Mouse (Mus musculus): ENCODE data around the gene Gm11361. TPM values are rescaled to one million over a fixed set of nuclear protein-coding genes. Genes with fewer than 3 reads are reported as not detected.

The Gm11361 gene
- 0.48 and 1.4 TPM in 2 replicates for polyA plus RNA-seq (2012; rRNA removed)

DNA sequence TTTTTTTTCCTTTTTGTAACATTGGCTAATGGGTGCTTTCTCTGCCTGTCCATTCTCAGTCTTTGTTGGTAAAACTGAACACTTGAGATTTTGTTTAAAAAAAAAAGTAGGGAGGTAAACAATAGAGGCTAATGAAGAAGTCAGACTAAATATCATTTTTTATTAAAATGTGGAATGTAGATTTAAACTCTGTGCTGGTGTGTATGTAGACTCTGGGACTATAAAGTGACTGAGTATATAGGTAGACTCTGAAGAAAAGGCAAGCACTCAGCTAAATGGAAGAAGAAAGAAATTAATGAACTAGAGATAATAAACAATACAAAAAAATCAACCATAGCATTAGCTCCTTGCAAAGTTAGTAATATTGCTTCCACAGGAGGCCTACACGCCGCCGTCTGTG, at the start of gene Gm11361:
Gene Gm11361, plus strand, starts transcription at position 301 of the 400 bp plus-strand sequence.
- no peak for DNase-seq (ENCODE audit: low read depth in 1 of 2, low spot score in 2 of 2)
- no peak for TF ChIP-seq CTCF (IDR thresholded peaks at IDR 0.05; ENCODE audit: extremely low read depth, insufficient read depth, insufficient read length, insufficient replicate concordance)
- no peak for TF ChIP-seq POLR2A (IDR thresholded peaks at IDR 0.05; ENCODE audit: low read depth, low read length)
- Histone ChIP-seq H3K4me3 (ENCODE audit: extremely low read depth, insufficient read depth, insufficient read length) (no peak within 1 kb of the TSS), H3K27ac (ENCODE audit: insufficient read depth, low read length) (no peak within 1 kb of the TSS), H3K27me3 (ENCODE audit: control insufficient read depth, insufficient read depth, low read length) (no peaks in the 10 kb centered on the region), H3K36me3 (ENCODE audit: control insufficient read depth, insufficient read depth, low read length) (no peaks in the 10 kb centered on the region), H3K4me1 (ENCODE audit: control insufficient read depth, insufficient read depth, insufficient read length) (no peaks in the 10 kb centered on the region)
- WGBS, result 100% methylated on average over 3 of the region's 3 CpGs

DNA sequence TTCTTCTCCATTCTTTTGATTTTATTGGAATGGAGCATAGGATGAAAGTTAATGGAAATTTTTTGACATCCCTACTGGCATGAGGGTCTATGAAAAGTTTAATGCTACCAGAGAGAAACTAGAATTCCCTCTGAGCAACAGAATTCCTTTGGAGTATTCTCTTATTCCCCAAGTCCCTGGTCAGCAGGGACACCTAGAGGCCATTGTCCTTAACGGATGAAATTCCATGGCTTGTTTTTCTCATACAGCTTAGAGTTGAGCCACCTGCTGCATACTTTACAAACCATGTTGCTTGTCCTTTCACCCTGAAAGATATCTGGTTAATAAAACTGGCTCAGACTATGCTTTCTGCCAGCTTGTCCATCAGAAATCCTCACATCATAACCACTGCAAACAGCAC, 7.1 kb downstream of the Gm11361 start:
- no peak overlapping the region for H3K27ac ChIP-seq (ENCODE audit: insufficient read depth, low read length)
- no peak overlapping the region for H3K4me3 ChIP-seq (ENCODE audit: extremely low read depth, insufficient read depth, insufficient read length)
- TF ChIP-seq CTCF (IDR thresholded peaks at IDR 0.05; ENCODE audit: extremely low read depth, insufficient read depth, insufficient read length, insufficient replicate concordance) (no peak), POLR2A (IDR thresholded peaks at IDR 0.05; ENCODE audit: low read depth, low read length) (no peak)
- H3K27me3 ChIP-seq (ENCODE audit: control insufficient read depth, insufficient read depth, low read length), result no peaks in the 10 kb centered on the region
- H3K4me1 ChIP-seq (ENCODE audit: control insufficient read depth, insufficient read depth, insufficient read length), result no peaks in the 10 kb centered on the region
- WGBS, result 80% methylated on average over 1 of the region's 1 CpGs
- H3K36me3 ChIP-seq (ENCODE audit: control insufficient read depth, insufficient read depth, low read length), result no peaks in the 10 kb centered on the region
- no peak for DNase-seq (ENCODE audit: low read depth in 1 of 2, low spot score in 2 of 2)

DNA sequence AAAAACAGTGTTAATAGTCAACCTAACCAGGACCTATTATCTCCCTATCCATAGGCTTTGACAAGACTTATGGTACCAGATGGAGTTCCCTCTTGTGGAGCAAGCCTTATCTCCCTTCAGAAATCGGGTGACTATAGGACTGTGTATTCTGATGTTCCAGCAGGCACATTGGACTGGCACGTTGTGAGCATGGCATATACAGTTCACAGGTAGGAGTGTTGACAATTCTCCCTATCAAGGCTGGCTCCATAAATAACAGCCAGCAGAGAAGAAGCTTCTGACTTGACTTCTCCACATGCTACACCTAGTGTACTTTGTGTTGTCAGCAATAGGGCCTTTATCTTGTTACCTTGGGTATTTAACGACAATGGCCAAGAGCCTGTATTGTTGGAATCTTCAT, 30.0 kb downstream of the Gm11361 start:
- TF ChIP-seq CTCF (IDR thresholded peaks at IDR 0.05; ENCODE audit: extremely low read depth, insufficient read depth, insufficient read length, insufficient replicate concordance), result no peak
- TF ChIP-seq POLR2A (IDR thresholded peaks at IDR 0.05; ENCODE audit: low read depth, low read length), result no peak
- 96% methylated on average over 3 of the region's 3 CpGs for WGBS

DNA sequence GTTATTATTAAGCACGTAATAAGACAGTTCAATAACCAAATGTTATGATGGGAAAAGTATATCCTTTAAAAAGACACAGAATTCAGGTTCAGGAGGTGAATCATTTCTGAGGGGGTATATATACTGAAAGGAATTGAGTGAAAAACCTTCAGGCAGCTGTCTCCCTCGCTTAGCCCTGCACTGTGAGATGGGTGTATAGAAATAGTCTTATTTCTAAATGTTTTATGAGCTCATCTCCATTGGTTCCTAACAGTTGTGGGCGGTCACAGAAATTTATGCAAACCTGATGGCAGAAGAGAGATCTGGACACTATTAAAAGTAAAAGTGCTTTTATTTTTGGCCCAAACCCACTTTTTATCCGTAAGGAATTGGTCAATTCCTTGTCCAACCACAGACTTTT, 36.9 kb downstream of the Gm11361 start:
- TF ChIP-seq POLR2A (IDR thresholded peaks at IDR 0.05; ENCODE audit: low read depth, low read length), result no peak
- no peak for TF ChIP-seq CTCF (IDR thresholded peaks at IDR 0.05; ENCODE audit: extremely low read depth, insufficient read depth, insufficient read length, insufficient replicate concordance)
- WGBS, result 90% methylated on average over 4 of the region's 4 CpGs
- Histone ChIP-seq H3K4me3 (ENCODE audit: extremely low read depth, insufficient read depth, insufficient read length) (no peak overlapping the region), H3K4me1 (ENCODE audit: control insufficient read depth, insufficient read depth, insufficient read length) (no peaks in the 10 kb centered on the region), H3K27me3 (ENCODE audit: control insufficient read depth, insufficient read depth, low read length) (no peaks in the 10 kb centered on the region), H3K27ac (ENCODE audit: insufficient read depth, low read length) (no peak overlapping the region), H3K36me3 (ENCODE audit: control insufficient read depth, insufficient read depth, low read length) (no peaks in the 10 kb centered on the region)
- no peak for DNase-seq (ENCODE audit: low read depth in 1 of 2, low spot score in 2 of 2)

More for the DNA sequence above, 30.0 kb downstream of the Gm11361 start:
- H3K4me1 ChIP-seq (ENCODE audit: control insufficient read depth, insufficient read depth, insufficient read length), result no peaks in the 10 kb centered on the region
- H3K36me3 ChIP-seq (ENCODE audit: control insufficient read depth, insufficient read depth, low read length), result no peaks in the 10 kb centered on the region
- no peak overlapping the region for H3K4me3 ChIP-seq (ENCODE audit: extremely low read depth, insufficient read depth, insufficient read length)
- no peak overlapping the region for H3K27ac ChIP-seq (ENCODE audit: insufficient read depth, low read length)
- no peak for DNase-seq (ENCODE audit: low read depth in 1 of 2, low spot score in 2 of 2)
- H3K27me3 ChIP-seq (ENCODE audit: control insufficient read depth, insufficient read depth, low read length), result no peaks in the 10 kb centered on the region

DNA sequence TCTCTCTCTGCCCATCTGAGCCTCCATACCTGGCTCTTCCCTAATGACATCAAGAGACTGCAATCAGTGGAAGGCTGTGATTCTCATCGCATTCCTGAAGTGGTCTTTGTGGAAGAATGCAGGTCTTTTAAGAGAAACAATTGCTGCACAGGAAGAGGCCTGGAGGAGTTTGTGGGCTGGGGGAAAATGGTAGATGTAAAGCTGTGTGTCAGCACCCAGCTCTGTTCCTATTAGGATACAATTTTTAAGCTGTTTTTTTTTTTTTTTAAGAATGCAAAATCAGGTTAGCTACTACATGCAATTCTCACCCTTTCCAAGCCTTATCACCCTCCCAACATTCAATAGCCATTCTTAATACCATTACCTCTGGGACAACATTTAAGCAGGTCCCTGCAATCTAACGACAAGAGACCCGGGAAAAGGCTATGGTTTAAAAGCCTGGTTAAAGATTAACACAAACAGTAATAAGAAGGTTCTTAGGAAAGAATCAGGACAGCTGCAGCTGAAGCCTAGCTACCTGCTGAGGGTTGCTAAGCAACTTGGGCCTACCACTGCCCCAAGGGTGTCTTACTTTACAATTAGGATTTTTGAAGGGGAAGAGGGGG, 37.5 kb downstream of the Gm11361 start:
- TF ChIP-seq POLR2A (IDR thresholded peaks at IDR 0.05; ENCODE audit: low read depth, low read length), result no peak
- TF ChIP-seq CTCF (IDR thresholded peaks at IDR 0.05; ENCODE audit: extremely low read depth, insufficient read depth, insufficient read length, insufficient replicate concordance), result no peak
- no peak overlapping the region for H3K27ac ChIP-seq (ENCODE audit: insufficient read depth, low read length)
- H3K4me3 ChIP-seq (ENCODE audit: extremely low read depth, insufficient read depth, insufficient read length), result no peak overlapping the region
- no peaks in the 10 kb centered on the region for H3K4me1 ChIP-seq (ENCODE audit: control insufficient read depth, insufficient read depth, insufficient read length)
- 72% methylated on average over 3 of the region's 3 CpGs for WGBS
- H3K36me3 ChIP-seq (ENCODE audit: control insufficient read depth, insufficient read depth, low read length), result no peaks in the 10 kb centered on the region
- DNase-seq (ENCODE audit: low read depth in 1 of 2, low spot score in 2 of 2), result no peak
- no peaks in the 10 kb centered on the region for H3K27me3 ChIP-seq (ENCODE audit: control insufficient read depth, insufficient read depth, low read length)

DNA sequence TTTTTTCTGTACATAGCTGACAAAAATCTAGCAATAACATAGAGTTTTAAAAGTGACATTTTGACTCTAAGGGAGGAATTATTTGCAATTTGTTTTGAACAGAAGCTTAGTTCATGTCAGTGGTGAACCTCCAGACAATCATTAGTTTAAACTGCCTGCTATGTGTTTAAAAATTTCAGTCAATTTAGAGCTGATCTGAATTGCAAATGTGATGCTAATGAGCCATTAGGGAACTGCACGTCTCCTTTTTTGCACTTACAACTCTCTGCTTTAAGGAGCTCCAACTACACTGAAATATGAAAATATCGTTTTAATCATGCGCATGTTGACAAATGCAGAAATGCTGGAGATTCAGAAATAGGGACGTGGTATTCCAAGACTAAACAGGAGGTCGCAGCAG, 38.2 kb downstream of the Gm11361 start:
- no peaks in the 10 kb centered on the region for H3K36me3 ChIP-seq (ENCODE audit: control insufficient read depth, insufficient read depth, low read length)
- H3K27me3 ChIP-seq (ENCODE audit: control insufficient read depth, insufficient read depth, low read length), result no peaks in the 10 kb centered on the region
- TF ChIP-seq CTCF (IDR thresholded peaks at IDR 0.05; ENCODE audit: extremely low read depth, insufficient read depth, insufficient read length, insufficient replicate concordance) (no peak), POLR2A (IDR thresholded peaks at IDR 0.05; ENCODE audit: low read depth, low read length) (no peak)
- 82% methylated on average over 5 of the region's 5 CpGs for WGBS
- no peaks in the 10 kb centered on the region for H3K4me1 ChIP-seq (ENCODE audit: control insufficient read depth, insufficient read depth, insufficient read length)
- DNase-seq (ENCODE audit: low read depth in 1 of 2, low spot score in 2 of 2), result no peak
- no peak overlapping the region for H3K4me3 ChIP-seq (ENCODE audit: extremely low read depth, insufficient read depth, insufficient read length)
- no peak overlapping the region for H3K27ac ChIP-seq (ENCODE audit: insufficient read depth, low read length)

DNA sequence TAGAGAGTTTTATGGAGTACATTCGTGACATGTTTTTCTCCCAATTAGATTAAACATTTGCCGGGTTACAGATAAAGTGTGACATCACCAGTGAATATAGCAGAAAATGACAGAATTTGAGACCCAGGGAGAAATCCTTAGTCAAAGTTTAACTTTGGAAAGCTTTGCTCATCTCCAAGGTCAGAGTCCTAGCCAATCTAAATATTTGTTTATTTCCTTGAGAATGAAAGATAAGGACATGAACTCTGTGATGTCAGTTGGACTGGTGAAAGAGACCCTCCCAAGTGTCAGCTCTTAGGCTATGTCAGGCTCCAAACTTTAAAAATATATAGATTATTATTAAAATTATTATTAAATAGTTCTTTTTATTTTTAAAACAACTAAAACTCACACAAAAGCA, 39.8 kb downstream of the Gm11361 start:
- no peaks in the 10 kb centered on the region for H3K4me1 ChIP-seq (ENCODE audit: control insufficient read depth, insufficient read depth, insufficient read length)
- 94% methylated on average over 2 of the region's 2 CpGs for WGBS
- TF ChIP-seq POLR2A (IDR thresholded peaks at IDR 0.05; ENCODE audit: low read depth, low read length) (no peak), CTCF (IDR thresholded peaks at IDR 0.05; ENCODE audit: extremely low read depth, insufficient read depth, insufficient read length, insufficient replicate concordance) (no peak)
- H3K27me3 ChIP-seq (ENCODE audit: control insufficient read depth, insufficient read depth, low read length), result no peaks in the 10 kb centered on the region
- no peak for DNase-seq (ENCODE audit: low read depth in 1 of 2, low spot score in 2 of 2)
- H3K4me3 ChIP-seq (ENCODE audit: extremely low read depth, insufficient read depth, insufficient read length), result no peak overlapping the region
- H3K27ac ChIP-seq (ENCODE audit: insufficient read depth, low read length), result no peak overlapping the region
- no peaks in the 10 kb centered on the region for H3K36me3 ChIP-seq (ENCODE audit: control insufficient read depth, insufficient read depth, low read length)
